Mouse (Mus musculus) embryonic facial prominence, embryonic 11.5 days (tissue): ENCODE results near the gene Lin7b. TPM values are rescaled to one million over a fixed set of nuclear protein-coding genes. Genes with fewer than 3 reads are reported as not detected.

Experiments
- ATAC-seq: fragments of 200-750 bp; cut with Nextera tagmentation; replicated peaks from 2 replicates; pipeline ENCODE4 v1.8.0; 2017; ENCODE audit warnings: low read depth; ENCODE audit not compliant: insufficient number of reproducible peaks, low FRiP score, low TSS enrichment
- DNase-seq: peaks from one replicate; pipeline ENCODE4 v3.0.0-alpha.2; 2015; ENCODE audit warnings: low spot score
- H3K27ac ChIP-seq: fragments of 300-500 bp; sonication (generic); replicated peaks from 2 replicates; pipeline ENCODE4 v1.5.1; 2014; ENCODE audit warnings: mild to moderate bottlenecking, low read depth, low read length, control low read depth
- H3K27me3 ChIP-seq: fragments of 300-500 bp; sonication (generic); 2 replicates; pipeline ENCODE4 v1.6.1; 2014; ENCODE audit warnings: mild to moderate bottlenecking, low read length, moderate library complexity, mixed read lengths; ENCODE audit not compliant: control insufficient read depth, insufficient read depth
- H3K36me3 ChIP-seq: fragments of 300-500 bp; sonication (generic); replicated peaks from 2 replicates; pipeline ENCODE4 v1.6.1; 2014; ENCODE audit warnings: low read depth, mild to moderate bottlenecking, low read length, moderate library complexity, mixed read lengths; ENCODE audit not compliant: control insufficient read depth, insufficient read depth
- H3K4me1 ChIP-seq: fragments of 300-500 bp; sonication (generic); 2 replicates; pipeline ENCODE4 v1.6.1; 2014; ENCODE audit warnings: low read length, mixed read lengths; ENCODE audit not compliant: control insufficient read depth, insufficient read depth
- H3K4me2 ChIP-seq: fragments of 300-500 bp; sonication (generic); 2 replicates; pipeline ENCODE4 v1.6.1; 2014; ENCODE audit warnings: low read depth, mild to moderate bottlenecking, control low read depth, low read length, moderate library complexity
- H3K4me3 ChIP-seq: fragments of 300-500 bp; sonication (generic); 2 replicates; pipeline ENCODE4 v1.5.1; 2014; ENCODE audit warnings: low read depth, low read length, control low read depth
- H3K9ac ChIP-seq: fragments of 300-500 bp; sonication (generic); replicated peaks from 2 replicates; pipeline ENCODE4 v1.6.1; 2014; ENCODE audit warnings: mild to moderate bottlenecking, control low read depth, low read length
- H3K9me3 ChIP-seq: fragments of 300-500 bp; sonication (generic); replicated peaks from 2 replicates; pipeline ENCODE4 v1.6.1; 2016; ENCODE audit warnings: mild to moderate bottlenecking, low read length, inconsistent platforms, mixed read lengths; ENCODE audit not compliant: control insufficient read depth
- WGBS: fragments of 180-500 bp; shearing (Covaris S2); extraction: QIAGEN DNeasy Blood & Tissue Kit; methylation state at CpG from one replicate; pipeline ENCODE4 v1.1.7; 2014; 5-methylcytosine and 5-hydroxymethylcytosine counted together
- polyA plus RNA-seq: library from polyadenylated mRNA; unstranded; fragments of >200 nt; fragmentation: Nextera tagmentation; extraction: Ambion mirVana; gene quantifications from 2 replicates; pipeline ENCODE4 v1.2.1, GENCODE M21; 2014

The Lin7b gene
- polyA plus RNA-seq, 1 experiment from 2014 or later = 0.77 TPM

DNA sequence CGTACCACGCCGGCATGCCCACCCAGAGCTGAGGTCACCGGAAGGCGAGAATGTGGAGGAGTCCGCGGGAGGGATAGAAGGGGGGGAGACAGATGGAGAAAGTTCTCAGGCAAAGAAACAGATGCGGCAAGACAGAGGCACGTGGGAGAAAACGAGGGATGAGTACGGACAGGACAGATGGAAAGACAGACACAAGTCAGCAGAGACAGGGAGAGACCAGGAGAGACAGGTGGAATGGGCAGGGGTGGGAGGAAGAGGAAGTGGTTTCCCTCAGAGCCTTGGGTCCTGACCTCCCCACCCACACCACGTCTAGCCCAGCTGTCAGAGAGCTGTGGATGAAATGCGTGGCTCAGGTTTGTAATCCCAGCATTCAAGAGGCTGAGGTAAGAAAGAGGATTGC lies 23.5 kb downstream of the Lin7b start:
- WGBS = 72% methylated on average over 13 of the region's 13 CpGs

DNA sequence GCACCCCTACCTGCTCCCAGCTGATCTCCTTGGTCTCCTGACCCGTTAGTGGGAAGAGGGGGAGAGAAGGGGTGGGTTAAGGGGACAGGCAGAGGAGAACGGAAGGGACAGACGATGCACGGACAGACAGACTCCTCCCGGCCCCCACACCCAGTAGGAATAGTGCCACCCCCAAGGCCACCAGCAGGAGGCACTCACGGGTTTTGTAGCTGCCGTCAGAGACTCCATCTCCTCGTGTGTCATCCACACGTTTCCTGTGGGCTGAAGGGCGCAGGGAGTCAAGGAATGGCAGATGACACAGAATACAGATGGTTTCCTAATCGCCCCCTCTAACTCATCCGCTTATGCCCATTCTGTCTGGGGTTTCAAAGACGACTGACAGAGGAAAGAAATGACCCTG lies 26.8 kb downstream of the Lin7b start:
- 32% methylated on average over 13 of the region's 13 CpGs for WGBS
- Histone ChIP-seq H3K27ac (no peak overlapping the region), H3K9me3 (no peaks in the 10 kb centered on the region), H3K4me3 (no peak overlapping the region), H3K9ac (no peak overlapping the region), H3K27me3 (no peaks in the 10 kb centered on the region; the same call in 1 of the 2 replicates), H3K4me1 (no peaks in the 10 kb centered on the region), H3K36me3 (no peaks in the 10 kb centered on the region), H3K4me2 (no peak overlapping the region)
- ATAC-seq = no peak
- DNase-seq = no peak

More for the DNA sequence above, 23.5 kb downstream of the Lin7b start:
- no peak for ATAC-seq
- Histone ChIP-seq H3K27me3 (no peaks in the 10 kb centered on the region), H3K27ac (no peak overlapping the region), H3K4me3 (no peak overlapping the region), H3K9me3 (no peaks in the 10 kb centered on the region), H3K9ac (no peak overlapping the region), H3K4me1 (no peaks in the 10 kb centered on the region), H3K36me3 (no peaks in the 10 kb centered on the region), H3K4me2 (no peak overlapping the region)
- DNase-seq = no peak

DNA sequence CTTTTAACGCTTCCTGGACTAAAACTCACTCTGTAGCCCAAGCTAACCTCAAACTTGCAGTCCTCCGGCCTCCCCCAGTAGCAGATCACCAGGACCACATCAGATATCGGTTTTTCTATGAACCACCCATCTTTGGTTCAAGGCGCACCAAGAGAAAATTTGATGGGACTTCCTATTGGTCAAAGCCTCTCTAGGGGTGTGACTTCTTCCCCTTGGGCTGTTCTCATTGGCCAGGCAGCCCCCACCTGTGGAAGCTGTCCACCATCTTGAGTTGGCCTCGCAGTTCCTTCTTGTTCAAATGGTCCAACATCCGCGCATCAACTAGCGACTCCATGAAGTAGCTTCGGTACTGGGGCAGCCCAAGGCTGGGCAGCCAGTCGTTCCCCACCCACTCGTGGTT lies 28.3 kb downstream of the Lin7b start:
- Histone ChIP-seq H3K4me2 (no peak overlapping the region), H3K27ac (no peak overlapping the region), H3K36me3 (no peaks in the 10 kb centered on the region), H3K9me3 (no peaks in the 10 kb centered on the region), H3K27me3 (peaks cover 2% of the 10 kb centered on the region; the same call in 1 of the 2 replicates), H3K9ac (no peak overlapping the region), H3K4me3 (no peak overlapping the region), H3K4me1 (no peaks in the 10 kb centered on the region)
- DNase-seq (no peak), ATAC-seq (no peak)
- 92% methylated on average over 11 of the region's 11 CpGs for WGBS

DNA sequence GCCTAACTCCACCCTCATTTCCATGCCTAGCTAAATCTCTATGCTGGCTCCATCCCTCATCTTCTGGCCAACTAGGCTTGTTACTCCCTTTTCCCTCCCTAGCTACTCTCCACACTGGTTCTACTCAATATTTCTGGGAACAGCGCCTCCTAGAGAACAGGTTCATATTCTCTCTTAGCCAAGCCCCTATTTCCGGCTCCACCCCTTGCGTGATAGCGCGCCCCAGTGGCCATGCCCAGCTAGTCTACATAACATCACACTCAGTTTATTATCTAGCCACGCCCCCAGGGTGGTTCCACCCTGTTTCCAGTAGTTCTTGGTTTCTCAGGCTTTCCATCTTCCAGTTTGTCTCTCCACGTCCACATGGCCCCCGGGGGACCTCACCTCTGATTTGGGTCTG lies 29.1 kb downstream of the Lin7b start:
- no peak for ATAC-seq
- Histone ChIP-seq H3K27ac (no peak overlapping the region), H3K4me1 (no peaks in the 10 kb centered on the region), H3K4me2 (peak overlapping the region; percentile 95; the same call in 1 of the 2 replicates), H3K9ac (no peak overlapping the region; the same call in 1 of the 2 replicates), H3K36me3 (no peaks in the 10 kb centered on the region), H3K27me3 (peaks cover 3% of the 10 kb centered on the region; the same call in 1 of the 2 replicates), H3K4me3 (no peak overlapping the region), H3K9me3 (no peaks in the 10 kb centered on the region)
- DNase-seq = peak; percentile 86
- 6% methylated on average over 8 of the region's 8 CpGs for WGBS

DNA sequence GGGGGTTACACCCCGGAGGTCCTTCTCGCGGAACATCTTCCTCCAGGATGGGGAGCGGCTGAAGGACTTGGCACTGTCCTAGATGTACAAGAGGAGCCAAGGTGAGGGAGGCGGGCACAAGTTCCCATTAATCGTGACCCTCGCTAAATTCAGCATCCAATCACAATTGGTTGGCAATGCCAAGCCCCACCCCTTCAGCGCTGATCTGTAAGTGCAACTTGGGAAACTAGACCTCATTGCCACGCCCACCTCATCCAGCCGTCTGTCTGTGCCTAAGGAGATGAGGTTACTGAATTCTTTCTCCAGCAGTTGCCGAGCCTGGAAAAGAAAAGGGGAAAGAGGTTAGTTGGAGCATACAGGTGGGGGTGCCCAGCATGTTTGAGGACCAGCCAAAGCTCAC lies 29.7 kb downstream of the Lin7b start:
- Histone ChIP-seq H3K36me3 (no peaks in the 10 kb centered on the region), H3K9ac (peak overlapping the region; percentile 18), H3K4me3 (peak overlapping the region; percentile 54), H3K9me3 (no peaks in the 10 kb centered on the region), H3K4me1 (no peaks in the 10 kb centered on the region), H3K27me3 (peaks cover 3% of the 10 kb centered on the region; the same call in 1 of the 2 replicates), H3K27ac (no peak overlapping the region), H3K4me2 (peak overlapping the region; percentile 95)
- DNase-seq (peak; percentile 84), ATAC-seq (0 out of 2 replicates have a peak, but pooled peaks have one; percentile 2)
- under 1% methylated on average over 11 of the region's 11 CpGs for WGBS

DNA sequence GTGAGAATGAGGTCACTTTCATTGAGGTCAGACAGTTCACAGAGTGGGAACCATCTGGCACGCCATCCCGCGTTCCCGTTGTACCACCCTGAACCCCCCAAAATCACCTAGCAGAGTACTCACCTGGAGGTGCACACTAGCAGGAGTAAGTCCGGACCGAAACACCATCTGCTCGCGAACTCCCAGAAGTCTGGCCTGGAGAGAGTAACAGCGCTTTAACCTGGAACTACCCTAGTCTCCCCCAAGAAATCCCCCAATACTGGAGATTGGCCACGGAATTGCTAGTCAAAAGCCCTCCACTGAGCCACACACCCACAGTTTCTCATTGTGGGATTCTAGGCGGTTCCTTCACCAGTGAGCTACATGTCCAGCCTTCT lies 30.3 kb downstream of the Lin7b start:
- under 1% methylated on average over 11 of the region's 11 CpGs for WGBS
- H3K4me2 ChIP-seq = peak overlapping the region; percentile 95
- ATAC-seq = no peak
- H3K27ac ChIP-seq = no peak overlapping the region
- H3K4me1 ChIP-seq = no peaks in the 10 kb centered on the region
- no peaks in the 10 kb centered on the region for H3K36me3 ChIP-seq
- no peaks in the 10 kb centered on the region for H3K9me3 ChIP-seq
- peak overlapping the region; percentile 54 for H3K4me3 ChIP-seq
- H3K9ac ChIP-seq = peak overlapping the region; percentile 76
- H3K27me3 ChIP-seq = peaks cover 3% of the 10 kb centered on the region; the same call in 1 of the 2 replicates
- DNase-seq = no peak

DNA sequence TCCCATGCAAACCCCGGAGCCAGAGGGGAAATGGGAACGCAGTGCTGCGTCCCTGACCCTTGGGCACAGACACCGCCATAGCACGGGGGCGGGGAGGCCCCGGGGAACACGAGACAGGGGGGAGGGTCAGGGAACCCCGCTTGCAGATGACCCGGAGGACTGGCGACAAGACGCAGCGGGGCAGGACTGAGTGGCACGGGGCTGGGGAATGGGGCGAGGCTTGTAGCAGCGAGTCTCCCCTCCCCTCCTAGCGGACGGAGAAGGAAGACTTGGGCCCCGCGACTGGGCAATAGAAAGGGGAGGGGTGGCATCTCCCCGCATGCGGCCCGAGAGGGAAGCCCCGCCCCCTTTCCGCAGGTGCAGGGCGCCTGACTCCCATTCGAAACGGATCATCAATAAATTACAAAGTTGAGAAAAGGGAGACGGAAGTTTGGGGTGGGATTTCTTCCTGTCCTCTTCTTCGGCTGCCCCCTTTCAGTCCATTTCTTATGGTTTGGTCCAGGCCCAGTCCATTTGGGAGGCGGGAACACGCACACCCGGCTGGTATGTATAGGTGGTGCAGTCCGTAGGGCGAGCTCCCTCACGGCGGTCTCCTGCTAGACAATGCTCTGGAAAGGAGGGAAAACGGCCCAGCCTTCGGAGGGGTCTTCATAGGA lies 30.8 kb downstream of the Lin7b start:
- Histone ChIP-seq H3K4me1 (peaks cover under 1% of the 10 kb centered on the region; the same call in 1 of the 2 replicates), H3K4me2 (peak overlapping the region; percentile 95), H3K9me3 (no peaks in the 10 kb centered on the region), H3K9ac (peak overlapping the region; percentile 76), H3K36me3 (no peaks in the 10 kb centered on the region), H3K4me3 (peak overlapping the region; percentile 54), H3K27ac (no peak overlapping the region), H3K27me3 (peaks cover 3% of the 10 kb centered on the region; the same call in 1 of the 2 replicates)
- ATAC-seq = peak; percentile 79
- peak; percentile 86 for DNase-seq
- under 1% methylated on average over 37 of the region's 39 CpGs for WGBS

DNA sequence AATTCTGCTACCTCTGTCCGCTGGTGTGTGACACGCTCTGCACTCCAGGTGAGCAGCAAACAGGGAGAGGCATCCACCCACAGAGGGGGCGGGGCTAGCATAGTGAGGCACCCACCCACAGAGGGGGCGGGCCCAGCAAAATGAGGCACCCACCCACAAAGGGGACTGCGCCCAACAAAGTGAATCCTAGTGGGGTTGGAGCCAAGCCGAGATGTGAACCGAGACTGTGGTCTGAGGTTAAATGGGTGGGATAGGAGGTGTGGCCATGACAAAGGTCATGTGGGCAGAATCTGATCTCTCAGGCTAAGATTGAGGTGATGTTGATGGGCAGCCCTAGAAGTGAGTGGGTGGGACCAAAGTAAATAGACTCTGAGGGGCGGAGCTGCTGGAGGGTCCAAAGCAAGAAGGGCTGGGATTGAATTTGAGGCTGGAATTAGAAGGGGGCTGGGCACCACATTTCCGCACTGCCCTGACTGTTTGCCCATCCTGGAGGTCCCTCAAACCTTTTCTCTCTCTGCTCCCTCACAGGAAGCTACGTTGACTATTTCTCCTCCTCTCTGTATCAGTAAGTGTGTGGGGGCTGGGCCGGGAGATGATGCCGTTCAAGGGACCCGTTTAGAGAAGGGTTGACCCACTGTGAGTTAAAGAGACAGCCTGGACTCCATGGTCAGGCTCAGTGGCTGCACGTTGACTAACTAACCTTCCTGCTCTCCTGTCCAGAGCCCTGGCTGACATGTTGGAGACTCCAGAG lies 32.0 kb downstream of the Lin7b start:
- H3K9me3 ChIP-seq = no peaks in the 10 kb centered on the region
- DNase-seq = peak; percentile 65
- H3K4me2 ChIP-seq = peak overlapping the region; percentile 95
- ATAC-seq = 0 out of 2 replicates have a peak, but pooled peaks have one; percentile 2
- H3K4me1 ChIP-seq = peaks cover 2% of the 10 kb centered on the region; the same call in 1 of the 2 replicates
- under 1% methylated on average over 14 of the region's 14 CpGs for WGBS
- peak overlapping the region; percentile 54 for H3K4me3 ChIP-seq
- H3K36me3 ChIP-seq = no peaks in the 10 kb centered on the region
- H3K9ac ChIP-seq = peak overlapping the region; percentile 76
- peaks cover 3% of the 10 kb centered on the region; the same call in 1 of the 2 replicates for H3K27me3 ChIP-seq
- H3K27ac ChIP-seq = no peak overlapping the region
